Mouse (Mus musculus) adrenal gland, adult 18-20 months (tissue): ENCODE data around the gene Nt5c. TPM values are rescaled to one million over a fixed set of nuclear protein-coding genes. Genes with fewer than 3 reads are reported as not detected.
"Not testable (repeated sequence)": the region's sequence is repeated elsewhere in the genome, so short reads cannot be mapped to it uniquely, and the experiment has no call there.

Experiments
- DNase-seq, 2 experiments: peaks; one replicate each; pipeline ENCODE4 v3.0.0; 2021 to 2022; ENCODE audit warnings: low spot score in 2 of 2
- long read RNA-seq, 2 experiments: library from polyadenylated mRNA; stranded (forward); transcript quantifications; one replicate each; pipeline ENCODE4 v2.0.0; 2021
- total RNA-seq, 2 experiments: library from RNA; stranded (reverse); gene quantifications; 1 replicate in 1 of 2; 2 replicates in 1 of 2; pipeline ENCODE4 v1.2.3; 2021

The Nt5c gene
- total RNA-seq = 100 to 1,000 TPM in 1 of 2 experiments, 10 to 100 TPM in 1; 68.7 to 154 TPM
- long read RNA-seq, experiment 1, transcript Nt5c-201 (5 exons, 858 nt) = major isoform, 6 of 14 reads
- long read RNA-seq, experiment 1, partial matches to known transcripts = 0 of 14 reads
- long read RNA-seq, experiment 1, other reads (novel, unspliced or antisense) = 8 of 14 reads
- long read RNA-seq, experiment 2, transcript Nt5c-204 (2 exons, 395 nt) = minor isoform, 5 of 166 reads
- long read RNA-seq, experiment 2, transcript Nt5c-201 (5 exons, 858 nt) = major isoform, 142 of 166 reads
- long read RNA-seq, experiment 2, partial matches to known transcripts = 3 of 166 reads
- long read RNA-seq, experiment 2, other reads (novel, unspliced or antisense) = 10 of 166 reads

DNA sequence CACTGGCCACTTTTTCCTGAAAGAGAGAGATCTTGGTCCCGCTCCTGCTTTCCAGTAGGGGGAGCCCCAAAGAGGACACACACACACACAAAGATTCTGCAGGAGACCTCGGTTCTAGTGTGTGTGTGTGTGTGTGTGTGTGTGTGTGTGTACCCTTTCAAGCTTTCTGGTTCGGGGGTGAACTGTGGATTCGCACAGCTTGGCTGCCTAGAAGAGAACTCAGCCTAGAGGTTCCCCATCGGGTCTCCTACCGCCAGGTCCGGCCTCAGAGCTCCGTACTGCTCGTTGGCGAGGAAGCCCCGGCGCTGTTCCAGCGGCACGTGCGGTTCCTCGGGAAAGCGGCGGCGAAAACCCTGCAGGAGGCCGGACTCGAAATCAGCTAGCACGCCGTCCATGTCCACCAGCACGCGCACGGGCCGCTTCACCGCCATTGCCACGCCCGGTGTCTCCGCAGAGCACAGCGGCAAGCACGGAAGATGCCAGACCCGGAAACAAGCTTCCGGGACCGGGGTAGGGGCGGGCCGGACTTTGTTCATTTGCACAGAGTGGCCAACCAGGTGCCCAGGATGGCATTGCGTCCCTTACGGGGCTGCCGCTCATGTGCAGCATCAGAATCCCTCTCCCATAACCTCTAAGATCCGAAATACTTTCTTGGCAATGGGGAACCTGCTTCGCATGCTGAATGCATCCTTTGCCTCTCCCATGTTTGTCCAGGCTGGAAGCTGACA lies at the start of gene Nt5c:
Gene Nt5c (minus strand): TSS at position 507 of the 728 bp plus-strand sequence.
- DNase-seq = peak; percentile 73 to 78

- no peak for DNase-seq
These were observed 46.4 kb upstream of the Nt5c start for GRCm38 (mm10) chr11:115538045-115538444.

DNA sequence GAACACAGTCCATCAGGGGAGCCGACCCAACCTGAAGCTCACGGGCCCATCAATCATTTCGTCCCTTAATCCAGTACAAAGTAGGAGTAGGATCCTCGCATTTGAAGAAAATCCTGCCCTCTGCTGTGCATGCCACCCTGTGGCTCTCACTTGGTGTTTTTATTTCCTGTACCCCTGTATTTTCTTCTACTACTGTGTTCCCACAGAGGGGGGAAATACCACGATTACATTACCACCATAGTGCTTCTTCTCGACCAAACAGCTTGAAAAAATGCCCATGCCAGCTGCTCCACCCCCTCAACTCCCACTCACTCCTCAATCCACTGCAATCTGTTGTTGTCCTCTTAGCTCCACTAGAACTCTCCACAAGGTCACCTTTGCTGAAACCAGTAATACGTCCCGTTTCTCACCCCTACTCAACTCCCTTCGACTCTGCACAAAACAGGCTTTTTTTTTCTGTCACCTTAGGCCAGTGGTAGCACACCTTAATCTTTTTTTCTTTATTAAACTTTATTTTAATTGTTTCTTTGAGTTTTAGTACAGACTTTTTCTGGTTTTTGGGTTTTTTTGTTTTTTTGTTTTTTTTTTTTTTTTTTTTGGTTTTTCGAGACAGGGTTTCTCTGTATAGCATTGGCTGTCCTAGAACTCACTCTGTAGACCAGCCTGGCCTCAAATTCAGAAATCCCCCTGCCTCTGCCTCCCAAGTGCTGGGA lies 45.4 kb upstream of the Nt5c start:
- no peak for DNase-seq

- DNase-seq = peak; percentile 100
These were observed 44.5 kb upstream of the Nt5c start, which contains the start of gene Sumo2 for GRCm38 (mm10) chr11:115536038-115536681. Gene Sumo2 (minus strand): TSS chr11:115536276.

GRCm38 (mm10) chr11:115535401-115536037 lies 43.9 kb upstream of the Nt5c start:
- peak; percentile 61 to 69 for DNase-seq

DNA sequence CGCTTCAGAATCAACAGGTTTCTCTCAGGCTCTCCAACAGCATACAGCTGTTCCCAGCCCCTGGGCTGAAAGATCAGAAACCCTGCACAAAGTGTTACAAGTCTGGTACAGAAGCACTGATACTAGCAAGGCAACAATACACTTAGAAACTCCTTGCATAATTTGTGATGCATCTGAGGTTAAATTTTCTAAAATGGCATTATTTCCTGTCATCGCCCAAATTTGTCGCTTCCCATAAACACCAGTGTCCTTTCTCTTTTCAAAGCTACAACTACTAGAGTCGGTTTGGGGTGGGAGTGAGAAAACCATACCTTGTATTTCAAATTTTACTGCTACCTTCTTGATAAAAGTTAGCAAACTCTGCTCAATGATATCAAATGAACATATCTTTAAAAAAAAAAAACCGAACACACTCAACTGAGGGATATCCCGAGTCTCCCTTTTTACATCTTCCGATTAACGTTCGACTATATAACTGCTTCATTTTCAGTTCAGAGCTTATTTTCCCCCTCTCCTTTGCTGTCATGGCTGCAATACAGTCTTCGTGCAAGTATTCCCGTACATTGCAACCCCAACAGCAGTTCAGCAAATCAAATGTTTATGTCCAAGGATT lies 43.2 kb upstream of the Nt5c start:
- no peak for DNase-seq

DNA sequence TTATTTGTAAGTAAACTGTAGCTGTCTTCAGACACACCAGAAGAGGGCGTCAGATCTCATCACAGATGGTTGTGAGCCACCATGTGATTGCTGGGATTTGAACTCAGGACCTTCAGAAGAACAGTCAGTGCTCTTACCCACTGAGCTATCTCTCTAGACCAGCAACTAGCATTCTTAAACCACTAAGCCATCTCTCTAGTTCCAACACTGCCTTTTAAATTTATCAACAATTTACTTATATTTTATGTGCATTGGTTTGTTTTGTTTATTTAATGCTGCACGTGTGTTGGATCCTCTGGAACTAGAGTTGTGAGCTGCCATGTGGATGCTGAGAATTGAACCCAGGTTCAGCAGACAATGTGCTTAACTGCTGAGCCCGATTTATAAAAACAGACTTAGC lies 34.8 kb upstream of the Nt5c start:
- DNase-seq = not testable (repeated sequence)

DNA sequence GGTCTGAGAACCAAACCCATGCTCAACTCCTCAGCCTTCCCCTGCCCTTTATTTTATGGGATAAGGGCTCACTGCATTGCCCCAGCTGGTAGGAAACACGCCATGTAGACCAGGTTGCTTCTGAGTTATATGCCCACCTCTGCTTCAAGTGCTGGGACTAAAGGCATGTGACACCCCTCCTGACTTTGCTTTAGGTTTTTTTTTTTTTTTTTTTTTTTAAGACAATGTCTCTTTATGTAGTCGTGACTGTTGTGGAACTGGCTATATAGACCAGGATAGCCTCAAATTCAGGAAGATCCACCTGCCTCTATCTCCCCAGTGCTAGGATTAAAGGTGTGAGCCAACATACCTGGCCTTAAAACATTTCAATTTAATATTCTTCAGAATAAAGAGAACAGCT lies 31.0 kb upstream of the Nt5c start:
- no peak for DNase-seq

DNA sequence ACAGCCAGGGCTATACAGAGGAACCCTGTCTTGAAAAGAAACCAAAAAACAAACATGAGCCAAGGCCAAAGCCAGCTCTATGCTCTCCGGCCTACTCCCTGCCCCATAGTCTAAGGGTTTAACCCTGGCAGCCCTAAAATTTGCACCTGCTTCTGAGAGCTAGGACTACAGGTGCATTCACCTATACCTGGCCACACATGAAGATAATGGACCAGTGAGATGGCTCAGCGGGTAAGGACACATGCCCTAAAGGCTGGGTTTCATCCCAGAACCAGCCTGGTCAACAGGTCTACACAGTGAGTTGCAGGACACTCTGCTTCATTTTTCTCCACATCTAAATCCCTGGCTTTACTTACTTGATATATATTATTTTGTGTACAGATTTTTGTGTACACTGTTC lies 30.6 kb upstream of the Nt5c start:
- no peak for DNase-seq

- no peak for DNase-seq
These were observed 29.4 kb upstream of the Nt5c start for GRCm38 (mm10) chr11:115521080-115521479.

- no peak for DNase-seq
These were observed 28.6 kb upstream of the Nt5c start for GRCm38 (mm10) chr11:115520218-115520617.

DNA sequence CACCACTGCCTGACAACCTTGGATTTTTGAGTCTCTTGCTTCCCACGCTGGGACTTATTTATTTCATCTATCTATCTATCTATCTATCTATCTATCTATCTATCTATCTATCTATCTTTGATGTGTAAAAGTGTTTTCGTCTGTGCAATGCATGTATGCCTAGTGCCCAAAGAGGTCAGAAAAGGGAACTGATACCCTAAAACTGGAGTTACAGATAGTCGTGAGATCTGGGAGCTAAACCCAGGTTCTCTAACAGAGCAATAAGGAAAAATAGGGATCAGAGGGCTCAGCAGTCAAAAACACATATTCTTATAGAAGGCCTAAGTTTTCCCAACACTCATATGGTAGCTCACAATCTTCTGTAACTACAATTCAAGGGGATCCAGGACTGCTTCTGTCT lies 27.9 kb upstream of the Nt5c start:
- DNase-seq = no peak

- no peak for DNase-seq
These were observed 27.0 kb upstream of the Nt5c start for GRCm38 (mm10) chr11:115518693-115519092.

DNA sequence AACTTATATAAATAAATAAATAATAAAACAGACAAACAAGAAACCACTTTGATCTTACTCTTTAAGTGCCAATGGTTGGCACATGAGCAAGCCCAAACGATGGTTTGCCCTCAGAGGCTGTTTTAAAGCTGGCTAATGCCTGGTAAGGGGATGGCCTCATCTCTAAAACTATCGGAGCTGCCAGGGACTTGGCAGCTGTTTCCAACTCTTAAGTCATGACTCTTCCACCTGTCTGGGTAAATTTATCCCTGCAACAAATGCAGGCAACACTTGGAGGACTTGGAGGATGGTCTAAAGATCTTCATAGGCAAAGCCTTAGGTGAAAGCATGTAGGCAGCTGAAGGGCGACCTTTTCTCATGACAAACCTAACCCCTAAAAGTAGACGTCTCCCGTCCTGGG lies 25.3 kb upstream of the Nt5c start:
- DNase-seq = no peak

- no peak for DNase-seq
These were observed 23.4 kb upstream of the Nt5c start for GRCm38 (mm10) chr11:115515021-115515420.

DNA sequence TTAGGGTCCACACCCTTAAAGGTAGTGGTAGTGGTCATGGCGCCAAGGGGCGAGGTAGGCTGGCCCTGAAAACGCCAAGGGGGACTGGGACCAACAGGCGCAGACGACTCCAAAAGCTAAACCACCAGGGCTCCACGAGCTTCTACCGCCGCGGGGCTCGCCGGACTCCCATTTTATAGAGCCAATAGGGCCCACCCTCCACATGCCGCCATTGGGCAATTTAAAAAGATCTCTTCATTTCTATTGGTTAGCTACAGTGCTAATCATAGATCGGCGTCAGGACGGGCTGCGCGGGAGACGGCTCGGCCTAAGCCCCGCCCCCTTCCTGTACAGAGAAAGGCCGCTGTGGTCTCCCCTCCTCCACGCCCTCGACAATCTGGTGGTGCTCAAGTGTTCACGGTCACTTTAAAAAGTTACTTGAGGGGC lies 22.6 kb upstream of the Nt5c start, which contains the start of gene Jpt1:
Gene Jpt1 (minus strand): TSS at position 150 of the 426 bp plus-strand sequence.
- peak; percentile 96 to 99 for DNase-seq

DNA sequence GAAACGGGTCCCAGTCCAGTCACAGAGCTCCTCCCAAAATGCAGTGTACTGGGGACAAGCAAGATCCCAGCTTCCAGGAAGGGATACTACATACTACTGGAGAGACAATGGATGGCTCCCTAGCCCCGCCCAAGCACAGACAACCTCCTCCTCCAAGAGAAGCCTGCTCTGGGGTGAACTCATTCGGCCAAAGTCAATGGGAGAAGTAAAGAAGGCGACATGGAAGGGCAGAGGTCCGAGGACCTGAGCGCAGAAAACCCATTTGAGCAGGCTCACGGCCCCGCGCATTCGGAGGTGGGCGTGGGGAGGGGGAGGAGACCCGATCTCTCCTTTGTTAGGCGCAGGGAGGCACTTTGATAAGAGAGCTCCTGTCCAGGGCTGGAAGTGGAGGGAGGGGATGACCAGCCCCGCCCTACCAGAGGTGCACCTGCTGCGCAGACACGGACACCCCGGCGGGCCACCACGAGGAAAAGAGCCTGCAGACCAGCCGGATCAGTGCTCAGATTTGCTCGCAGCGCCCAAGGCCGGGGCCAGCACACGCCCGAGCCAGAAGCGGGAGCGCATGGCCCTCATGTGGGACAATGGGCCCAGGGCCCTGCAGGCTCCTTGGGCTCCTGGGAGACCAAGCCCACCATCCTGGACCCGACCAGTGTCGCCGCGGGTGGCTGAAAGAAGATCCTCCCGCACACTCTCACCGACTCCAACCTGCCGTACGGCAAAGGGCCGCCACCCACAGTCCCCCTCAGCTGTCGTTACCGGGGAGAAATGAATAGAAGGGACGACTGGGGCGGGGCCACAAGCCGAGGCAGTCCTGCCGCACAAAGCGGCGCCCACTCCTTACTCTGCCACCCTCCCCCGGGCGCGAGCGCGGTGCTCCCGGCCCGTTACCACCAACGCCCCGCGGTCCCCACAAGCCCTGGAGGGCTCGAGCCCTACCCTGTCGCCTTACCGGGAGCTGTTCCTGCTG lies 21.9 kb upstream of the Nt5c start:
- DNase-seq = peak in 1 of 2 experiments; percentile 50

GRCm38 (mm10) chr11:115512407-115513183 lies 20.9 kb upstream of the Nt5c start:
- DNase-seq = no peak
